Mouse (Mus musculus) left cerebral cortex, postnatal 4 days (tissue): ENCODE data around the gene Mrpl44. TPM values are rescaled to one million over a fixed set of nuclear protein-coding genes. Genes with fewer than 3 reads are reported as not detected.

ENCODE experiments used
- total RNA-seq, 2 experiments: library from RNA; stranded (reverse); gene quantifications; 2 replicates each; pipeline ENCODE4 v1.2.3; 2021

The Mrpl44 gene
- total RNA-seq, 2 experiments from 2014 or later = 21.0 to 22.4 TPM

Other genes starting within 250 kb of the Mrpl44 start
- gene Ap1s3, start 104.0 kb upstream of the Mrpl44 start, total RNA-seq = 1 to 10 TPM; 1.6 to 2.8 TPM
- gene Wdfy1, start 125 bp downstream of the Mrpl44 start, total RNA-seq = 10 to 100 TPM; 56.1 to 59.6 TPM
- 100 to 1,000 TPM; 122 to 129 TPM for gene Serpine2, start 85.2 kb downstream of the Mrpl44 start, total RNA-seq